Mouse (Mus musculus): ENCODE data around the gene Armh3. TPM values are rescaled to one million over a fixed set of nuclear protein-coding genes. Genes with fewer than 3 reads are reported as not detected.

Armh3 gene
- polyA plus RNA-seq, 1 experiment, result 15.3 TPM

- Histone ChIP-seq H3K27ac (ENCODE audit: insufficient read depth, low read length) (no peak overlapping the region), H3K4me1 (ENCODE audit: control insufficient read depth, insufficient read depth, low read length) (no peaks in the 10 kb centered on the region), H3K4me3 (ENCODE audit: insufficient read depth, low read length) (no peak overlapping the region)
- TF ChIP-seq POLR2A (IDR thresholded peaks at IDR 0.05; ENCODE audit: low read depth, low read length), result no peak
- no peak for TF ChIP-seq CTCF (IDR thresholded peaks at IDR 0.05; ENCODE audit: borderline replicate concordance, insufficient read depth, low read length)
Observed at GRCm38 (mm10) chr19:45789365-45789764, 208.9 kb downstream of the Armh3 start.

- TF ChIP-seq POLR2A (IDR thresholded peaks at IDR 0.05; ENCODE audit: low read depth, low read length) (no peak), CTCF (IDR thresholded peaks at IDR 0.05; ENCODE audit: borderline replicate concordance, insufficient read depth, low read length) (no peak)
- H3K4me3 ChIP-seq (ENCODE audit: insufficient read depth, low read length), result no peak overlapping the region
- peak overlapping the region; percentile 42; the same call in 1 of the 2 replicates for H3K27ac ChIP-seq (ENCODE audit: insufficient read depth, low read length)
- no peaks in the 10 kb centered on the region for H3K4me1 ChIP-seq (ENCODE audit: control insufficient read depth, insufficient read depth, low read length)
Observed at GRCm38 (mm10) chr19:45788337-45788736, 210.0 kb downstream of the Armh3 start.

- TF ChIP-seq POLR2A (IDR thresholded peaks at IDR 0.05; ENCODE audit: low read depth, low read length), result no peak
- TF ChIP-seq CTCF (IDR thresholded peaks at IDR 0.05; ENCODE audit: borderline replicate concordance, insufficient read depth, low read length), result no peak
- no peaks in the 10 kb centered on the region for H3K4me1 ChIP-seq (ENCODE audit: control insufficient read depth, insufficient read depth, low read length)
- no peak overlapping the region for H3K4me3 ChIP-seq (ENCODE audit: insufficient read depth, low read length)
- no peak overlapping the region for H3K27ac ChIP-seq (ENCODE audit: insufficient read depth, low read length)
Observed at GRCm38 (mm10) chr19:45787450-45787849, 210.8 kb downstream of the Armh3 start.

- Histone ChIP-seq H3K4me3 (ENCODE audit: insufficient read depth, low read length) (no peak overlapping the region), H3K4me1 (ENCODE audit: control insufficient read depth, insufficient read depth, low read length) (peaks cover 4% of the 10 kb centered on the region; the same call in 1 of the 2 replicates), H3K27ac (ENCODE audit: insufficient read depth, low read length) (no peak overlapping the region)
- TF ChIP-seq CTCF (IDR thresholded peaks at IDR 0.05; ENCODE audit: borderline replicate concordance, insufficient read depth, low read length) (no peak), POLR2A (IDR thresholded peaks at IDR 0.05; ENCODE audit: low read depth, low read length) (no peak)
Observed at GRCm38 (mm10) chr19:45785470-45785869, 212.8 kb downstream of the Armh3 start.

GRCm38 (mm10) chr19:45783933-45784576 lies 214.2 kb downstream of the Armh3 start:
- Histone ChIP-seq H3K4me3 (ENCODE audit: insufficient read depth, low read length) (peak overlapping the region; percentile 56), H3K27ac (ENCODE audit: insufficient read depth, low read length) (peak overlapping the region; percentile 80), H3K4me1 (ENCODE audit: control insufficient read depth, insufficient read depth, low read length) (peaks cover 4% of the 10 kb centered on the region; the same call in 1 of the 2 replicates)
- TF ChIP-seq CTCF (IDR thresholded peaks at IDR 0.05; ENCODE audit: borderline replicate concordance, insufficient read depth, low read length), result no peak
- TF ChIP-seq POLR2A (IDR thresholded peaks at IDR 0.05; ENCODE audit: low read depth, low read length), result peak; percentile 86

- peaks cover 4% of the 10 kb centered on the region for H3K4me1 ChIP-seq (ENCODE audit: control insufficient read depth, insufficient read depth, low read length)
- H3K4me3 ChIP-seq (ENCODE audit: insufficient read depth, low read length), result peak within 1 kb of the TSS; percentile 88
- peak; percentile 69 for TF ChIP-seq POLR2A (IDR thresholded peaks at IDR 0.05; ENCODE audit: low read depth, low read length)
- TF ChIP-seq CTCF (IDR thresholded peaks at IDR 0.05; ENCODE audit: borderline replicate concordance, insufficient read depth, low read length), result no peak
- H3K27ac ChIP-seq (ENCODE audit: insufficient read depth, low read length), result peak within 1 kb of the TSS; percentile 80
Observed at GRCm38 (mm10) chr19:45783181-45783932, 214.9 kb downstream of the Armh3 start, which contains the start of gene Mgea5. Gene Mgea5 (minus strand): TSS chr19:45783837.

GRCm38 (mm10) chr19:45782315-45783001 lies 215.8 kb downstream of the Armh3 start:
- TF ChIP-seq CTCF (IDR thresholded peaks at IDR 0.05; ENCODE audit: borderline replicate concordance, insufficient read depth, low read length) (no peak), POLR2A (IDR thresholded peaks at IDR 0.05; ENCODE audit: low read depth, low read length) (no peak)
- peak overlapping the region; percentile 88 for H3K4me3 ChIP-seq (ENCODE audit: insufficient read depth, low read length)
- peak overlapping the region; percentile 79 for H3K27ac ChIP-seq (ENCODE audit: insufficient read depth, low read length)
- H3K4me1 ChIP-seq (ENCODE audit: control insufficient read depth, insufficient read depth, low read length), result peaks cover 4% of the 10 kb centered on the region

GRCm38 (mm10) chr19:45781676-45782075 lies 216.6 kb downstream of the Armh3 start:
- Histone ChIP-seq H3K4me1 (ENCODE audit: control insufficient read depth, insufficient read depth, low read length) (peaks cover 4% of the 10 kb centered on the region), H3K4me3 (ENCODE audit: insufficient read depth, low read length) (peak overlapping the region; percentile 39), H3K27ac (ENCODE audit: insufficient read depth, low read length) (no peak overlapping the region)
- no peak for TF ChIP-seq POLR2A (IDR thresholded peaks at IDR 0.05; ENCODE audit: low read depth, low read length)
- TF ChIP-seq CTCF (IDR thresholded peaks at IDR 0.05; ENCODE audit: borderline replicate concordance, insufficient read depth, low read length), result no peak

GRCm38 (mm10) chr19:45780350-45780915 lies 217.9 kb downstream of the Armh3 start:
- Histone ChIP-seq H3K4me3 (ENCODE audit: insufficient read depth, low read length) (peak overlapping the region; percentile 39; the same call in 1 of the 2 replicates), H3K27ac (ENCODE audit: insufficient read depth, low read length) (no peak overlapping the region), H3K4me1 (ENCODE audit: control insufficient read depth, insufficient read depth, low read length) (peaks cover 4% of the 10 kb centered on the region)
- no peak for TF ChIP-seq POLR2A (IDR thresholded peaks at IDR 0.05; ENCODE audit: low read depth, low read length)
- TF ChIP-seq CTCF (IDR thresholded peaks at IDR 0.05; ENCODE audit: borderline replicate concordance, insufficient read depth, low read length), result no peak
